ENCODE assay signal across 10 mouse cellular contexts in the genomic region with DNA sequence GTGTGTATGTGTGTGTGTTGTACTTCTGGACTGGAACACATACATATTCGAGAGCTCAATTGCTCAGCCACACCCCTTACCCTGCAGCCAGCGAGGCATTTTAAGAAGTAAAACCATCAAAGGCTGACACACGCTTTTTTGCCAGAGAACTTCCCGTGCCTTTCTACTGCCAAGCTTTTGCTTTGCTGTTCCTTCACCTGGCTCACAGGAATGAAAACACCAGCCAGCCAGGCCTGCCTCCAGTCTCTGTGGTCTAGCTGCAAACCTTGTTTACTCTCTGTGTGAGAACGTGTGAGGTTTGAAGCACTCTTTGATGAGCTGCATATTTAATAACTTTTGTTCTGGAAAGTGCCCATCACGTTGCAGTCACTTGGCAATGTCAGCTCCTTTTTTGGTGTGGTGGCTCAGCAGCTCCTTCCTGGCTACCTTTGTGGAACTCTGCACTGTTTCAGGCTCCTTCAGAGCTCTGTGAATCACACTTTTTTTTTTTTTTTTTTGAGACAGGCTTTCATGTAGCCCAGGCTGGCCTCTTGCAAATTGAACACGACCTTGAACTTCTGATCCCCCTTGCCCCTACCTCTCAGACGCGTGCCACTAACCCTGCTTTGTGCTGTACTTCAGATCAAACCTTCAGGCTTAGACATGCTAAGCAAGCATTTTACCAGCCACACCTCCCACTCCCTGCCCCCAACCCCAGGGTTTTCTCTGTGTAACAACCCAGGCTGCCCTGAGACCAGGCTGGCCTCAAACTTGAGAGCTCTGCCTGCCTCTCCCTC. TPM values are rescaled to one million over a fixed set of nuclear protein-coding genes. Genes with fewer than 3 reads are reported as not detected.
DNase-seq lines count a peak whose midpoint lies in the region; ATAC-seq and TF ChIP-seq lines count a peak whose summit lies in the region.
"Had no signal": no experiment of that assay in that cellular context is flagged by ENCODE, and none has a peak within 500 bp of the region (broad histone marks: within the 10 kb centered on the region; RNA-seq: fewer than 3 reads in every experiment).

No protein-coding gene starts in this region.

- peaks cover 21% of the 10 kb centered on the region for H3K27me3 ChIP-seq in heart, embryonic 10.5 days (ENCODE audit: insufficient read depth, poor library complexity, severe bottlenecking)
- peaks cover 31% of the 10 kb centered on the region for H3K27me3 ChIP-seq in neural tube, embryonic 12.5 days (replicated peaks)
- no peaks in the 10 kb centered on the region for H3K27me3 ChIP-seq in embryonic facial prominence, embryonic 15.5 days
- H3K27me3 ChIP-seq in hindbrain, postnatal 0 days (ENCODE audit: insufficient read depth, low read length): peaks cover 26% of the 10 kb centered on the region

- H3K36me3 ChIP-seq in heart, embryonic 10.5 days: peaks cover 4% of the 10 kb centered on the region; the same call in 1 of the 2 replicates
- H3K36me3 ChIP-seq in neural tube, embryonic 12.5 days: no peaks in the 10 kb centered on the region
- H3K36me3 ChIP-seq in embryonic facial prominence, embryonic 15.5 days: no peaks in the 10 kb centered on the region
- H3K36me3 ChIP-seq in hindbrain, postnatal 0 days (ENCODE audit: insufficient read depth, low read length): no peaks in the 10 kb centered on the region

- no peak overlapping the region for H3K9ac ChIP-seq in neural tube, embryonic 12.5 days
- no peak overlapping the region for H3K9ac ChIP-seq in embryonic facial prominence, embryonic 15.5 days
- no peak overlapping the region for H3K9ac ChIP-seq in hindbrain, postnatal 0 days (replicated peaks; ENCODE audit: low read length)

- no peak for DNase-seq in heart, embryonic 10.5 days (ENCODE audit: low spot score)
- no peak for DNase-seq in heart, adult 11 months
- no peak for DNase-seq in neural tube, embryonic 10.5 days (ENCODE audit: extremely low spot score, low spot score)
- peak; percentile 39 to 41 for DNase-seq in thymus, postnatal 10 days (ENCODE audit: low spot score in 2 of 2)
- no peak for DNase-seq in adipocyte (ENCODE audit: low spot score)
- DNase-seq in hindbrain, postnatal 0 days (ENCODE audit: low spot score): no peak

- WGBS in heart, embryonic 10.5 days: 30% methylated on average over 9 of the region's 9 CpGs
- WGBS in neural tube, embryonic 12.5 days: 34% methylated on average over 9 of the region's 9 CpGs
- WGBS in embryonic facial prominence, embryonic 15.5 days: 14% methylated on average over 9 of the region's 9 CpGs
- 27% methylated on average over 9 of the region's 9 CpGs for WGBS in hindbrain, postnatal 0 days

- H3K9me3 ChIP-seq in heart, embryonic 10.5 days: no peaks in the 10 kb centered on the region
- H3K9me3 ChIP-seq in neural tube, embryonic 12.5 days: no peaks in the 10 kb centered on the region
- no peaks in the 10 kb centered on the region for H3K9me3 ChIP-seq in embryonic facial prominence, embryonic 15.5 days (replicated peaks)
- no peaks in the 10 kb centered on the region for H3K9me3 ChIP-seq in hindbrain, postnatal 0 days (ENCODE audit: low read length)

- TF ChIP-seq CTCF in hindbrain, postnatal 0 days (IDR thresholded peaks at IDR 0.05; ENCODE audit: low read depth): no peak

- H3K4me3 ChIP-seq in heart, embryonic 10.5 days: peak overlapping the region; percentile 87
- H3K4me3 ChIP-seq in neural tube, embryonic 12.5 days: no peak overlapping the region
- H3K4me3 ChIP-seq in embryonic facial prominence, embryonic 15.5 days (replicated peaks): no peak overlapping the region
- no peak overlapping the region for H3K4me3 ChIP-seq in hindbrain, postnatal 0 days (ENCODE audit: low read length)

- ATAC-seq in neural tube, embryonic 12.5 days (ENCODE audit: low FRiP score, low read depth): no peak
- ATAC-seq in embryonic facial prominence, embryonic 15.5 days (ENCODE audit: insufficient number of reproducible peaks, low FRiP score, low TSS enrichment, low read depth): no peak
- no peak for ATAC-seq in hindbrain, postnatal 0 days
- ATAC-seq: intestine, postnatal 0 days had no signal

- peak overlapping the region; percentile 52 for H3K27ac ChIP-seq in heart, embryonic 10.5 days
- no peak overlapping the region for H3K27ac ChIP-seq in neural tube, embryonic 12.5 days
- H3K27ac ChIP-seq in embryonic facial prominence, embryonic 15.5 days (replicated peaks): no peak overlapping the region
- H3K27ac ChIP-seq in hindbrain, postnatal 0 days: no peak overlapping the region

- peaks cover 31% of the 10 kb centered on the region for H3K4me1 ChIP-seq in heart, embryonic 10.5 days
- peaks cover 25% of the 10 kb centered on the region for H3K4me1 ChIP-seq in neural tube, embryonic 12.5 days
- peaks cover 34% of the 10 kb centered on the region for H3K4me1 ChIP-seq in embryonic facial prominence, embryonic 15.5 days
- peaks cover 11% of the 10 kb centered on the region; the same call in 1 of the 2 replicates for H3K4me1 ChIP-seq in hindbrain, postnatal 0 days (ENCODE audit: insufficient read depth, low read length)

- H3K4me2 ChIP-seq in neural tube, embryonic 12.5 days (replicated peaks): peak overlapping the region; percentile 97; the same call in 1 of the 2 replicates
- peak overlapping the region; percentile 93; the same call in 1 of the 2 replicates for H3K4me2 ChIP-seq in embryonic facial prominence, embryonic 15.5 days (replicated peaks)
- H3K4me2 ChIP-seq in hindbrain, postnatal 0 days (ENCODE audit: low read depth, low read length): no peak overlapping the region

RNA-seq across cellular contexts. Expression of a gene that starts 0.6 kb away (rescaled TPM):
- 38.9 and 41.0 TPM in 2 replicates for polyA plus RNA-seq in heart, embryonic 10.5 days (2016; fragmentation: Nextera tagmentation; extraction: Ambion mirVana)
- polyA plus RNA-seq in neural tube, embryonic 12.5 days (2016; fragmentation: Nextera tagmentation; extraction: Ambion mirVana): 8.4 and 10.2 TPM in 2 replicates
- polyA plus RNA-seq in embryonic facial prominence, embryonic 15.5 days (2015; fragmentation: Nextera tagmentation; extraction: Ambion mirVana): 13.7 and 15.8 TPM in 2 replicates
- 5.8 and 9.3 TPM in 2 replicates for total RNA-seq in hindbrain, postnatal 0 days (2014; rRNA removed)
- 1.3 and 1.5 TPM in 2 replicates for polyA plus RNA-seq in hindbrain, postnatal 0 days (2015; fragmentation: Nextera tagmentation; extraction: Ambion mirVana)

RNA-seq across cellular contexts. Expression of a gene that starts 11.2 kb away (rescaled TPM):
- 82.9 and 92.9 TPM in 2 replicates for polyA plus RNA-seq in heart, embryonic 10.5 days (2016; fragmentation: Nextera tagmentation; extraction: Ambion mirVana)
- polyA plus RNA-seq in neural tube, embryonic 12.5 days (2016; fragmentation: Nextera tagmentation; extraction: Ambion mirVana): 37.6 and 39.4 TPM in 2 replicates
- 45.7 and 49.7 TPM in 2 replicates for polyA plus RNA-seq in embryonic facial prominence, embryonic 15.5 days (2015; fragmentation: Nextera tagmentation; extraction: Ambion mirVana)
- total RNA-seq in hindbrain, postnatal 0 days (2014; rRNA removed): 44.5 and 57.3 TPM in 2 replicates
- 82.5 and 91.7 TPM in 2 replicates for polyA plus RNA-seq in hindbrain, postnatal 0 days (2015; fragmentation: Nextera tagmentation; extraction: Ambion mirVana)

RNA-seq across cellular contexts. Expression of a gene that starts 15.6 kb away (rescaled TPM):
- polyA plus RNA-seq in heart, embryonic 10.5 days (2016; fragmentation: Nextera tagmentation; extraction: Ambion mirVana): 0.18 and 0.19 TPM in 2 replicates
- polyA plus RNA-seq in neural tube, embryonic 12.5 days (2016; fragmentation: Nextera tagmentation; extraction: Ambion mirVana): not detected in 2 replicates
- polyA plus RNA-seq in embryonic facial prominence, embryonic 15.5 days (2015; fragmentation: Nextera tagmentation; extraction: Ambion mirVana): 0.33 and 0.53 TPM in 2 replicates
- total RNA-seq in hindbrain, postnatal 0 days (2014; rRNA removed): 0.75 TPM in 1 of 2 replicates, not detected in the other
- not detected in 2 replicates for polyA plus RNA-seq in hindbrain, postnatal 0 days (2015; fragmentation: Nextera tagmentation; extraction: Ambion mirVana)
- polyA plus RNA-seq: liver, adult 2 months had no signal

RNA-seq across cellular contexts. Expression of a gene that starts 39.4 kb away (rescaled TPM):
- polyA plus RNA-seq in heart, embryonic 10.5 days (2016; fragmentation: Nextera tagmentation; extraction: Ambion mirVana): 51.3 and 65.3 TPM in 2 replicates
- polyA plus RNA-seq in neural tube, embryonic 12.5 days (2016; fragmentation: Nextera tagmentation; extraction: Ambion mirVana): 22.8 and 23.2 TPM in 2 replicates
- 35.3 and 36.7 TPM in 2 replicates for polyA plus RNA-seq in embryonic facial prominence, embryonic 15.5 days (2015; fragmentation: Nextera tagmentation; extraction: Ambion mirVana)
- total RNA-seq in hindbrain, postnatal 0 days (2014; rRNA removed): 12.8 and 22.6 TPM in 2 replicates
- polyA plus RNA-seq in hindbrain, postnatal 0 days (2015; fragmentation: Nextera tagmentation; extraction: Ambion mirVana): 16.8 and 17.7 TPM in 2 replicates

RNA-seq across cellular contexts. Expression of a gene that starts 48.5 kb away (rescaled TPM):
- 0.33 and 0.88 TPM in 2 replicates for polyA plus RNA-seq in heart, embryonic 10.5 days (2016; fragmentation: Nextera tagmentation; extraction: Ambion mirVana)
- 9.5 and 14.7 TPM in 2 replicates for polyA plus RNA-seq in neural tube, embryonic 12.5 days (2016; fragmentation: Nextera tagmentation; extraction: Ambion mirVana)
- 1.1 and 2.0 TPM in 2 replicates for polyA plus RNA-seq in embryonic facial prominence, embryonic 15.5 days (2015; fragmentation: Nextera tagmentation; extraction: Ambion mirVana)
- 10.1 and 12.2 TPM in 2 replicates for total RNA-seq in hindbrain, postnatal 0 days (2014; rRNA removed)
- polyA plus RNA-seq in hindbrain, postnatal 0 days (2015; fragmentation: Nextera tagmentation; extraction: Ambion mirVana): 4.2 and 4.3 TPM in 2 replicates
- total RNA-seq: liver, adult 2 months had no signal

Comparison
In these comparisons a context has a peak if more than half of its experiments do, and no peak if none do; other contexts are left out.
1. DNase-seq: peak in thymus, postnatal 10 days (2 of 2); none in heart, embryonic 10.5 days (single experiment), heart, adult 11 months (single experiment), neural tube, embryonic 10.5 days (single experiment), adipocyte (single experiment) and hindbrain, postnatal 0 days (single experiment).